In the genomic region with DNA sequence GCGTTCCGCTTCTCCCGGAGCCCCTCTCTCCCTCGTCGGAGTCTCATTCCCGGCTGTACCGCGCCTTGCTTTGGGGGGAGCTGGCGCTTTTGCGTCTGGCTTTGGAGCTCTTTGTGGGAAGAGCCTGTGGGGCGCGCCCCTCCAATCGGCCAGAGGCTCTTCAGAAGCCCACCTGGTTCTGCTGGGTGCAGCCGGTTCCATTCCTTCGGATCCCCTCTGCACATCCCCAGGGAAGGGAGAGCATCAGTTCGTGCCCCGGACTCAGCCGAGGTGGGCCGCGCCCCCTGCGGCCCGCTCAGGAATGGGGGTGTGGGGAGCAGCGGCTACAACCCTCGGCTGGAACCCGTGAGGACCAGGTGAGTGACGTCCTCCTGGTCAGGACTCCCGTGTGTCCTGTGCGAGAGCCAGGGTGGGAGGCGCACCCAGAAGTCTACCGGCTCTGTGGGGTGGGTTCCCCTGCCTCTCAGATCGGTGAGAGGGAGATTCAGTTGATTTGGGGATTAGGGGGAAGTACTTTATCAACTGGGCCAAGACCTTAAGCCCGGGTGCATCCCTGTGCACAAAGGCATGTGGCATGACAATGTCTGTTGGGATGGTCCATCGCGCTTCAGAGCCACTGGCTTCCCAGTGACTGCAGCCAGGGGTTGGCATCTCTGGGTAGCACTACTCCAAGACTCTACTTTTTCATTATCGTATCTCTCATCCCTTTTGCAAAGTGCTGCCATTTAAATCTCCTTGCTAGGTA, we compare ENCODE assay signal across 7 mouse cellular contexts. TPM values are rescaled to one million over a fixed set of nuclear protein-coding genes. Genes with fewer than 3 reads are reported as not detected.
A peak's percentile ranks its signal among the peaks of the same experiment; 100 is the strongest.
DNase-seq lines count a peak whose midpoint lies in the region; ATAC-seq lines count a peak whose summit lies in the region.

No protein-coding gene starts in this region.

- no peaks in the 10 kb centered on the region for H3K9me3 ChIP-seq in lung, embryonic 15.5 days
- no peaks in the 10 kb centered on the region for H3K9me3 ChIP-seq in embryonic facial prominence, embryonic 10.5 days
- no peaks in the 10 kb centered on the region for H3K9me3 ChIP-seq in heart, embryonic 16.5 days (replicated peaks; ENCODE audit: control insufficient read depth, low read length)

- no peaks in the 10 kb centered on the region for H3K27me3 ChIP-seq in lung, embryonic 15.5 days
- H3K27me3 ChIP-seq in embryonic facial prominence, embryonic 10.5 days (replicated peaks; ENCODE audit: low read depth, poor library complexity, severe bottlenecking) = no peaks in the 10 kb centered on the region
- H3K27me3 ChIP-seq in heart, embryonic 16.5 days (ENCODE audit: control insufficient read depth, insufficient read depth, low read length) = no peaks in the 10 kb centered on the region

- peak overlapping the region; percentile 78 for H3K4me3 ChIP-seq in lung, embryonic 15.5 days
- H3K4me3 ChIP-seq in embryonic facial prominence, embryonic 10.5 days = peak overlapping the region; percentile 85
- peak overlapping the region; percentile 83 for H3K4me3 ChIP-seq in heart, embryonic 16.5 days (ENCODE audit: low read length)

- H3K9ac ChIP-seq in lung, embryonic 15.5 days = peak overlapping the region; percentile 65
- peak overlapping the region; percentile 85 for H3K9ac ChIP-seq in heart, embryonic 16.5 days (ENCODE audit: low read length)

- H3K36me3 ChIP-seq in lung, embryonic 15.5 days = no peaks in the 10 kb centered on the region
- peaks cover 3% of the 10 kb centered on the region for H3K36me3 ChIP-seq in embryonic facial prominence, embryonic 10.5 days (replicated peaks)
- H3K36me3 ChIP-seq in heart, embryonic 16.5 days (ENCODE audit: control insufficient read depth, insufficient read depth) = no peaks in the 10 kb centered on the region

- DNase-seq in lung, postnatal 14 days = no peak
- DNase-seq in embryonic facial prominence, embryonic 10.5 days (ENCODE audit: low spot score) = no peak
- no peak for DNase-seq in c-Kit-positive CD71-positive TER-119-positive erythroid progenitor cells, embryonic 14.5 days (ENCODE audit: low spot score)

- peak; percentile 49 for ATAC-seq in lung, embryonic 15.5 days (ENCODE audit: borderline replicate concordance, extremely low read depth, low FRiP score, low TSS enrichment)
- ATAC-seq in heart, embryonic 16.5 days (replicated peaks; ENCODE audit: extremely low read depth, insufficient read depth, low FRiP score) = peak; percentile 41; the same call in 1 of the 2 replicates
- 0 out of 2 replicates have a peak, but pooled peaks have one; percentile 27 for ATAC-seq in megakaryocyte, adult 5-6 weeks (ENCODE audit: poor library complexity, severe bottlenecking)
- no peak for ATAC-seq in activated CD4-positive, CD25-positive, alpha-beta regulatory T cell, adult 4 months

- peak overlapping the region; percentile 93 for H3K4me2 ChIP-seq in lung, embryonic 15.5 days
- H3K4me2 ChIP-seq in heart, embryonic 16.5 days (ENCODE audit: low read depth, low read length) = peak overlapping the region; percentile 81

- peak overlapping the region; percentile 85 for H3K27ac ChIP-seq in lung, embryonic 15.5 days
- H3K27ac ChIP-seq in embryonic facial prominence, embryonic 10.5 days (replicated peaks) = peak overlapping the region; percentile 96
- H3K27ac ChIP-seq in heart, embryonic 16.5 days (ENCODE audit: low read length) = peak overlapping the region; percentile 64

- under 1% methylated on average over 35 of the region's 35 CpGs for WGBS in lung, embryonic 15.5 days
- under 1% methylated on average over 35 of the region's 35 CpGs for WGBS in embryonic facial prominence, embryonic 10.5 days
- 2% methylated on average over 35 of the region's 35 CpGs for WGBS in heart, embryonic 16.5 days

- H3K4me1 ChIP-seq in lung, embryonic 15.5 days = peaks cover 26% of the 10 kb centered on the region
- H3K4me1 ChIP-seq in embryonic facial prominence, embryonic 10.5 days = peaks cover 44% of the 10 kb centered on the region
- H3K4me1 ChIP-seq in heart, embryonic 16.5 days (ENCODE audit: control insufficient read depth, insufficient read depth, low read length) = peaks cover 8% of the 10 kb centered on the region

RNA-seq across cellular contexts. Expression of a gene that starts 13.2 kb away (rescaled TPM):
- 0.84 and 0.89 TPM in 2 replicates for polyA plus RNA-seq in lung, embryonic 15.5 days (2015; fragmentation: Nextera tagmentation; extraction: Ambion mirVana)
- 1.7 TPM in 2 replicates for polyA plus RNA-seq in embryonic facial prominence, embryonic 10.5 days (2016; fragmentation: Nextera tagmentation; extraction: Ambion mirVana)
- 0.55 and 0.59 TPM in 2 replicates for polyA plus RNA-seq in heart, embryonic 16.5 days (2015; fragmentation: Nextera tagmentation; extraction: Ambion mirVana)
- not detected in 2 replicates for total RNA-seq in megakaryocyte, adult 5-6 weeks (2015)
- total RNA-seq in megakaryocyte, adult 5-6 weeks (2017) = 0.04 and 0.08 TPM in 2 replicates
- polyA plus RNA-seq in activated CD4-positive, CD25-positive, alpha-beta regulatory T cell, adult 4 months (2017; shearing (Covaris generic)) = not detected

RNA-seq across cellular contexts. Expression of a gene that starts 45.6 kb away (rescaled TPM):
- polyA plus RNA-seq in lung, embryonic 15.5 days (2015; fragmentation: Nextera tagmentation; extraction: Ambion mirVana) = 102 and 104 TPM in 2 replicates
- 94.8 and 105 TPM in 2 replicates for polyA plus RNA-seq in embryonic facial prominence, embryonic 10.5 days (2016; fragmentation: Nextera tagmentation; extraction: Ambion mirVana)
- 93.4 and 94.0 TPM in 2 replicates for polyA plus RNA-seq in heart, embryonic 16.5 days (2015; fragmentation: Nextera tagmentation; extraction: Ambion mirVana)
- total RNA-seq in megakaryocyte, adult 5-6 weeks (2015) = 25.7 and 25.8 TPM in 2 replicates
- total RNA-seq in megakaryocyte, adult 5-6 weeks (2017) = 49.6 and 52.0 TPM in 2 replicates
- polyA plus RNA-seq in activated CD4-positive, CD25-positive, alpha-beta regulatory T cell, adult 4 months (2017; shearing (Covaris generic)) = 100 to 1,000 TPM; 115 to 125 TPM
